Mouse (Mus musculus) cerebellum, adult 11 months (tissue): Measurements from ENCODE around the gene Abcd2.

Experiments
- DNase-seq: peaks from one replicate; pipeline ENCODE4 v3.0.0; 2022

Gene Abcd2

DNA sequence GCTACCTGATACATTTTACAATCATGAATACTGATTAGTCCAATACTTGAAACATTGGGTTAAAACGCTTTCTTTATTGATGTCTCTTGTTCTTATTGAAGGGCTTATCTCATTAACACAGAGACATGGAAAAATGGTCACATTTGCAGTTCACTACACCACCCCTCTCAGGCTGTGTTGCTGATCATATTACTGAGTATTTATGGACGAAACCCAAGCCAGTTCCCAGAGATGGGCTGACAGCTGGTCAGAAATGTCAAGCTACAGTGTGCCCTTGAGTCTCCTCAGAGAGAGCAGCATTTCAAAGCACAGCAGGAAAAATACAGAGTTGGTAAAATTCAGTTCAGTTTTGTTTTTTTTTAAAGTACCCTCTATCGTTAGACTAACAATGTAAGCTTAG lies 38.3 kb downstream of the Abcd2 start:
- no peak for DNase-seq

DNA sequence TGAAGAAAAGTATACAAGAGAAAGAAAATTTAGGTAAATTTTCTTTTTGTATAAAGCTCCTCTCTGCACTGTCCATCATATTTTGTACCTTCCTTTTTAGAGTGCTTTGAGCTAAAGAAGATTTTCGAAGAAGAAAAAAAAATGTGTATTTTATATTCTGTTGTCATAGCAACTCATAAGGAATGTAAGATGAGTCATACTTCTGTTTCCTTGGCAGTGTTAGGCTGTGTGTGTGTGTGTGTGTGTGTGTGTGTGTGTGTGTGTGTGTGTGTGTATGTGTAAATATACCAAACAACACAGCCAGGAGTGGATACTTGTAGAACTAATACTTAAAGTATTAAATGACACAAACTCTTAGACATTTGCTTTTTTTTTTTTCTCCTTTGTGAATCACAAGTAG lies 39.0 kb downstream of the Abcd2 start:
- no peak for DNase-seq

DNA sequence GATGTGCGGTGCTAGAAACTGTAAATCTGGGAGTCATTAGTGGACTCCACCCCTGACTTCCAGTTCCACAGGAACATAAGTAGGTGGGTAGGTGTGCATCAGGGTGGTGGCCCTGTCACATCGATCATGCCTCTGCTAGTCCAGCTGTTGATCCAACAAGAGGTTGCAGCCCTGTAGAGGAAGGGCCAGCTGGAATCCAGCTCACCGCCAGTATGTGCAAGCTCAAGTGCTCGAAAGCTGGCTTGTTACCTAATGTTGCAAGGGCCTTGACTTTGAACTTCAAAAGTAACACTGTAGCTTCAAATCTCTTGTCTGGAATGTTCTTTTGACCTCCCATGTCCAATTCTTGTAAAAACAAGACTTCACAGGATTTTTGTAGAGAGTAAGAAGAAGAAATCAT lies 67.0 kb downstream of the Abcd2 start:
- no peak for DNase-seq

DNA sequence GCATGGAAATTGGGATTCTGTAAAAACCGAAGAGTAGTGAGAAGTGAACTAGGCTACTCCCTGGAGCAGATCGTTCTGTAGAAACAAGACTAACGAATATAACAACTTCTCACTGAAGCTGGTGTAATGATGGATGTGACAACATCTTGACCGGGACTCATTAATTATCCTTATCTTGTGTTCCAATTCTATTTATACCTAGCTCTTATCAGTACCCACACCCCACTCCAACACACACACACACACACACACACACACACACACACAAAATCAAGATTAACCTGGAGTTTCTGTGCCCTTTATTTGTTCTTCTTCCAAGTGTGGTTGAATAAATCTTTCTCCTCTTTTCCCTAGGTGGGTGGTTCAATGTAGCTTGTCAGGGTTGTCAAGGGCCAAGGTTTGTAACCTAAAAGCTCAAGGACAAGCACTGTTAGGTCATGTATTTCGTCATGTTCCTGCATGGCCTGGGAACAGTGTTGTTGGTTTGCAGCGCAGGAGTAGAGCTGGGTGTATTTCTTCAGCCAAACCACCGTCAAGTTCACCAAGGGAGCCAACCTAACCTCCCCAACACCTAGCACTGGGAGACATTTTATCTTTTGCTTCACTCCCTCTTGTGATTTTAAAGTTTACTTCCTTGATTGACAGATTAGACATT lies 78.9 kb downstream of the Abcd2 start:
- no peak for DNase-seq

DNA sequence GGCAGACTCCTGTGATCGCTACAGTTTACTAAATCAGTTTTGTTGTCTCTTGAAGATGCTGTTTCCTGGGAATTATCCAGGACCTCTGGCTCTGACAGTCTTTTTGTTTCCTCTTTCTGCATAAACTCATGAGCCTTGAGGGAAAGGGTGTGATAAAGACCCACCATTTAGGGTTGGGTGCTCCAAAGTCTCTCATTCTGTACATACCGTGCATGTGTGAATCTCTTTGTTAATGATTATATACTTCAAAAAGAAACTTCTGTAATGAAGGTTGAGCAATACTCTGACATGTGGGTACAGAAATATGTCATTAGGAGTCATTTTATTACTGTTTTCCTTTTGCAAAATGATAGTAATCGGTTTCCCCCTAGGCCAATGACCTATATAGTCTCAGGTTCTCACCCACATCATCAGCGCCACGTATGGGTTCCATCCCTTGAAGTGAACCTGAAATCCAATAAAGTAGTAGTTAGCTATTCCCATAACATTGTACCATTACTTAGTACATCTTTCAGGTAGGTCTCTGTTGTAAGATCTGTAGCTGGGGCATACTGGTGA lies 83.4 kb downstream of the Abcd2 start:
- no peak for DNase-seq

DNA sequence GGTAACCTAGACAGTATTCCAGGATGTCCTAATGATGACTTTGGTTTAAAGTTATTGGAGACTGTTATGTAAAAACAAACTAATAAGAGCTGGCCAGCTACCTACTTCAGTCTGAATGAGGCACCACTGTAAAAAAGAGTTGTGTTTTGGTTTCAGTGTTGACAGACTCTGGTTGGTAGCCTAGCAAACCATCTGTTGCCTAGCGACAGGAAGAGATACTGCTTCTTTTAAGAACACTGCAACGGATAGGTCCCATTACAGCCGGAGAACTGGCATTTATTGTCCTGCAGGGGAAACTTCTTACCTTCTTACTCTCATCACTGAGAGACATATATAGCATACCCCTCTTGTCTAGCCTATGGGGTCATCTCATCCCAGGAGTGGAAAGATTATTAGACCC lies 86.7 kb downstream of the Abcd2 start:
- no peak for DNase-seq

DNA sequence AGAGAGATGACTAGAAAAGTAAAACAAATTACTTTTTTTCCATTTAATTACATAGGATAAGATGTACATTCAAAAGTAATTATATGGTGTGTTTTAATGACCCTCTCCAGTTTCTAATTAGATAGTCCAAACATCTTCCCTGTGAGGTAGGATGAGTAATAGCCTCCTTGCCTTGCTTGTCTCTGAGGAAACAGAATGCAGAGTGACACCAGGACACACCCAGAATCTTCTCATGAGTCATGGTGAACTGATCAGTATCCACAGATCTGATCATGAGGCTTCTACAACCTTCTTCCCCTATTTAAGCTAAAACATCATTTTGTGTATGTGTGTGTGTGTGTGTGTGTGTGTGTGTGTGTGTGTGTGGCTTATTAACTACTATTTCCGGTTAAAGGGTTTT lies 87.3 kb downstream of the Abcd2 start:
- no peak for DNase-seq

DNA sequence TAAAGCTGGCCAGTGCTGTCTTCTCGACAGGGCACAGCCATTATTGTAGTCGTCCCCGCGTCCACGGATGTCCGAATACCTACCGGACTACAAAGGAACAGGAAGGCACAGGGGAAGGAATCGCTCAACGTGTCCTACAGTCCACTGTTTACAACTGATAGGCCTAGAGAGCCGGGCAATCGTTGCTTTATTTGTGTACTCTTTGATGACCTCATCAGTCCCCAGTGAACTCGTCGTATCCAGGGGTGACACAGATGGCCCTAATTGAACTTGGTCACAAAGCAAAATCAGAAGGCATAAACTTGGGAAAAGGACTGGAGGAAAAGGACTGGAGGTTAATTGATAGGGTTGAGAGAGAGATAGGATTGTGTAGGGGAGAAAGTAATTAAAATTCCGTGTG lies 87.8 kb downstream of the Abcd2 start:
- no peak for DNase-seq

DNA sequence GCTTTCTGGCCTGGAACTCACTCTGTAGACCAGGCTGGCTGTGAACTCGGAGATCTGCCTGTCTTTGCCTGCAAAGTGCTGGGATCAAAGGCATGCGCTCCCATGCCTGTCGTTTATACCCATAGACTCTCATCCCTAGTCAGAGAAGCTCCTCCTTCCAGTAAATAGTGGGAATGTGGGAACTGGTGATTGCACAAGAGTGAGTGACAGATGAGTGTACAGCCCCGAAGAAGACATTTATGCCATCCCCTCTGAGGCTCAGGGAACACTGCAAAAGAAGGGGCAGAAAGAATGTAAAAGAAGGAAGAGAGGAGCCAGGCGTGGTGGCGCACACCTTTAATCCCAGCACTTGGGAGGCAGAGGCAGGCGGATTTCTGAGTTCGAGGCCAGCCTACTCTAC lies 88.3 kb downstream of the Abcd2 start:
- DNase-seq, result no peak

DNA sequence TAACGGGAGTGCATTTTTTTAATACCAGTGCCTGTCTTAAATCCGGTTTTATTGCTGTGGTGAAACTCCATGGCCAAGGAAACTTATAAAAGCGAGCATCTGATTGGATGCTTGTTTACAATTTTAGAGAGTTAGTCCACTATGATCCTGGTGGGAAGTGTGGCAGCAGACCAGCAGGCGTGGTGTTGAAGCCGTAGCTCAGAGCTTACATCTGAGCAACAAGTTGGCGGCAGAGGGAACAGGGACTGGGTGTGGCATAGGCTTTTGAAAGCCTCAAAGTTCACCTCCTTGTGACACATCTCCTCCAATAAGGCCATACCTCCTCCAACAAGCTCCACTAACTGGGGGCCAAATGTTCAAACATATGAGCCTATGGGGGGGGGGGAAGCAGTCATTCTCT lies 95.0 kb downstream of the Abcd2 start:
- DNase-seq, result no peak
